ENCODE assay signal across 8 mouse cellular contexts in the genomic region with DNA sequence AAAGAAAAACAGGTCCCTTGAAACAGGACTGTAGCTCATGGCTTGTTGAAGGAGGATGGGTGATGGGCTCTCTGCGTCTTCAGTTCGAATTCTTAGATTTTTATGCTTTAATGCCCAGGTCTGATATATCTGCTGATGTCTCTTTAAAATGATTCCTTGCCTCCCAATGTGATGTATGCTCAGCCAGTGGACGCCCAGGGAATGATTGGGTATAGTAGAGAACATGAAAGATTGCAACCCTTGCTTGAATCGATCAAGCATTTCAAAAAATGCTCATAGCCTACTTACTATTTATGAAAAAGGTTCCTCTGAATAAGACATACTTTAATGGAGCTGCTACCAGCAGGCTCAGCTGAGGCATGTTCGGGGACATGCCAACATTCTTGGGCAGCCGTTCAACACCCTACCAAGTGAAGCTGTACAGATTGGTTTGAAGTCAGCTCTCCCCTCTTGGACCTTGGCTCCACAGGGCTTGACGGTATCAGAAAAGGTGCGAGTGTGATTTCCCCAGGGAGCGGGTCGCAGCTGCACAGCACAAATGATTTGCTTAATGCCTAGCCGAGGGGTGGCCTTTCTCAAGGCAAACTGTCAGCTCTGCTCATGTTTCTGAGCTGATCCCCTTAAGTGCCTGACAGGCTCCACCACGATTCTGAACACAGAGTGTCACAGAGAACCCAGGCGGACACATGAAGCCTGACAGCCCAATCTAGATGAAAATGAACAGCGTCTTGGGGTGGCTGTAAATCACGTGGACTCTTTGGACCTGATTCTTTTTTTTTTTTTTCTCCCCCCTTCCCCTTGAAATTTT.
DNase-seq lines count a peak whose midpoint lies in the region; ATAC-seq lines count a peak whose summit lies in the region.

No protein-coding gene starts in this region.

- no peaks in the 10 kb centered on the region for H3K9me3 ChIP-seq in forebrain, embryonic 14.5 days (replicated peaks; ENCODE audit: control insufficient read depth, low read length)
- no peaks in the 10 kb centered on the region for H3K9me3 ChIP-seq in midbrain, embryonic 15.5 days

- peak; percentile 7 for DNase-seq in ovary, postnatal 10 days (ENCODE audit: low spot score)
- DNase-seq in ovary, adult 18-20 months (ENCODE audit: low spot score) = no peak
- peak; percentile 72 for DNase-seq in forebrain, embryonic 14.5 days (ENCODE audit: low spot score)
- peak; percentile 70 for DNase-seq in heart, postnatal 4 days
- peak; percentile 20 for DNase-seq in layer of hippocampus, adult 9-11 months
- no peak for DNase-seq in urinary bladder, adult 2 months (ENCODE audit: low spot score)
- DNase-seq in adrenal gland, postnatal 36 days = no peak

- peak overlapping the region; percentile 86 for H3K27ac ChIP-seq in forebrain, embryonic 14.5 days (ENCODE audit: low read depth, low read length)
- H3K27ac ChIP-seq in midbrain, embryonic 15.5 days = peak overlapping the region; percentile 96

- H3K9ac ChIP-seq in forebrain, embryonic 14.5 days (ENCODE audit: low read length) = peak overlapping the region; percentile 72
- peak overlapping the region; percentile 84 for H3K9ac ChIP-seq in midbrain, embryonic 15.5 days

- 46% methylated on average over 15 of the region's 15 CpGs for WGBS in forebrain, embryonic 14.5 days
- WGBS in midbrain, embryonic 15.5 days = 13% methylated on average over 15 of the region's 15 CpGs

- peaks cover 6% of the 10 kb centered on the region; the same call in 1 of the 2 replicates for H3K4me1 ChIP-seq in forebrain, embryonic 14.5 days (ENCODE audit: control insufficient read depth, insufficient read depth, low read length)
- H3K4me1 ChIP-seq in midbrain, embryonic 15.5 days = peaks cover 37% of the 10 kb centered on the region

- H3K27me3 ChIP-seq in forebrain, embryonic 14.5 days (replicated peaks; ENCODE audit: control insufficient read depth, insufficient read depth, low read length) = no peaks in the 10 kb centered on the region
- no peaks in the 10 kb centered on the region for H3K27me3 ChIP-seq in midbrain, embryonic 15.5 days (replicated peaks)

- H3K4me3 ChIP-seq in forebrain, embryonic 14.5 days (ENCODE audit: low read depth, low read length) = peak overlapping the region; percentile 48
- H3K4me3 ChIP-seq in midbrain, embryonic 15.5 days = peak overlapping the region; percentile 83

- H3K4me2 ChIP-seq in forebrain, embryonic 14.5 days (ENCODE audit: low read length) = peak overlapping the region; percentile 53
- peak overlapping the region; percentile 66 for H3K4me2 ChIP-seq in midbrain, embryonic 15.5 days

- peak; percentile 63 for ATAC-seq in forebrain, embryonic 14.5 days
- ATAC-seq in midbrain, embryonic 15.5 days (replicated peaks) = peak; percentile 65

- no peaks in the 10 kb centered on the region for H3K36me3 ChIP-seq in forebrain, embryonic 14.5 days (ENCODE audit: control insufficient read depth, insufficient read depth, low read length)
- no peaks in the 10 kb centered on the region for H3K36me3 ChIP-seq in midbrain, embryonic 15.5 days (replicated peaks)

Comparison
In these comparisons a context has a peak if more than half of its experiments do, and no peak if none do; other contexts are left out.
1. DNase-seq: peak in ovary, postnatal 10 days (single experiment), forebrain, embryonic 14.5 days (single experiment), heart, postnatal 4 days (single experiment) and layer of hippocampus, adult 9-11 months (single experiment); none in ovary, adult 18-20 months (single experiment), urinary bladder, adult 2 months (single experiment) and adrenal gland, postnatal 36 days (0 of 2).